Mouse (Mus musculus) liver, embryonic 16.5 days (tissue): ENCODE results near the gene C1qc. TPM values are rescaled to one million over a fixed set of nuclear protein-coding genes. Genes with fewer than 3 reads are reported as not detected.

Experiments used
- ATAC-seq: fragments of 200-750 bp; cut with Nextera tagmentation; 2 replicates; pipeline ENCODE4 v1.8.0; 2017; ENCODE audit warnings: low read depth, mild to moderate bottlenecking, moderate number of reproducible peaks, moderate library complexity
- H3K27ac ChIP-seq: fragments of 300-500 bp; sonication (generic); 2 replicates; pipeline ENCODE4 v1.5.1; 2014; ENCODE audit warnings: mild to moderate bottlenecking, low read length
- H3K27me3 ChIP-seq: fragments of 300-500 bp; sonication (generic); 2 replicates; pipeline ENCODE4 v1.6.1; 2014; ENCODE audit warnings: low read depth, low read length, mixed read lengths; ENCODE audit not compliant: control insufficient read depth, insufficient read depth
- H3K36me3 ChIP-seq: fragments of 300-500 bp; sonication (generic); 2 replicates; pipeline ENCODE4 v1.6.1; 2014; ENCODE audit warnings: mild to moderate bottlenecking; ENCODE audit not compliant: control insufficient read depth, insufficient read depth
- H3K4me1 ChIP-seq: fragments of 300-500 bp; sonication (generic); 2 replicates; pipeline ENCODE4 v1.6.1; 2014; ENCODE audit warnings: low read depth, low read length, mixed read lengths; ENCODE audit not compliant: control insufficient read depth
- H3K4me2 ChIP-seq: fragments of 300-500 bp; sonication (generic); 2 replicates; pipeline ENCODE4 v1.6.1; 2014; ENCODE audit warnings: low read depth, low read length, mixed read lengths
- H3K4me3 ChIP-seq: fragments of 300-500 bp; sonication (generic); 2 replicates; pipeline ENCODE4 v1.5.1; 2014; ENCODE audit warnings: low read depth, mild to moderate bottlenecking, low read length
- H3K9ac ChIP-seq: fragments of 300-500 bp; sonication (generic); 2 replicates; pipeline ENCODE4 v1.6.1; 2014; ENCODE audit warnings: low read depth, low read length
- H3K9me3 ChIP-seq: fragments of 300-500 bp; sonication (generic); replicated peaks from 2 replicates; pipeline ENCODE4 v1.6.1; 2016; ENCODE audit warnings: low read length; ENCODE audit not compliant: control insufficient read depth
- WGBS: fragments of 180-500 bp; shearing (Covaris S2); extraction: QIAGEN DNeasy Blood & Tissue Kit; methylation state at CpG from one replicate; pipeline ENCODE4 v1.1.7; 2014; ENCODE audit not compliant: insufficient replicate concordance; 5-methylcytosine and 5-hydroxymethylcytosine counted together
- polyA plus RNA-seq: library from polyadenylated mRNA; unstranded; fragments of >200 nt; fragmentation: Nextera tagmentation; extraction: Ambion mirVana; gene quantifications from 2 replicates; pipeline ENCODE4 v1.2.1, GENCODE M21; 2015

Gene C1qc
- 60.4 and 68.2 TPM in 2 replicates for polyA plus RNA-seq

- peaks cover 19% of the 10 kb centered on the region for H3K27me3 ChIP-seq
- H3K9me3 ChIP-seq, result no peaks in the 10 kb centered on the region
- no peak within 1 kb of the TSS for H3K27ac ChIP-seq
- no peaks in the 10 kb centered on the region for H3K4me1 ChIP-seq
- 18% methylated on average over 5 of the region's 5 CpGs for WGBS
- peak; percentile 37 for ATAC-seq
- no peak within 1 kb of the TSS for H3K4me2 ChIP-seq
- 0 out of 2 replicates have a peak within 1 kb of the TSS, but pooled peaks have one; percentile 7 for H3K4me3 ChIP-seq
- no peaks in the 10 kb centered on the region for H3K36me3 ChIP-seq
- H3K9ac ChIP-seq, result no peak within 1 kb of the TSS
Observed at GRCm38 (mm10) chr4:136892811-136893210, at the start of gene C1qc. TSS of gene C1qc (minus strand) at chr4:136893065.

- no peak for ATAC-seq
- Histone ChIP-seq H3K4me2 (no peak overlapping the region), H3K4me3 (no peak overlapping the region), H3K9ac (no peak overlapping the region), H3K27ac (no peak overlapping the region), H3K27me3 (peaks cover 9% of the 10 kb centered on the region), H3K4me1 (peaks cover 5% of the 10 kb centered on the region; the same call in 1 of the 2 replicates), H3K36me3 (no peaks in the 10 kb centered on the region), H3K9me3 (no peaks in the 10 kb centered on the region)
- WGBS, result 61% methylated on average over 5 of the region's 5 CpGs
Observed at GRCm38 (mm10) chr4:136937935-136938334, 45.1 kb upstream of the C1qc start.

GRCm38 (mm10) chr4:136937344-136937743 is 44.5 kb upstream of the C1qc start:
- H3K9me3 ChIP-seq, result no peaks in the 10 kb centered on the region
- WGBS, result 48% methylated on average over 4 of the region's 4 CpGs
- H3K9ac ChIP-seq, result no peak overlapping the region
- no peak overlapping the region for H3K27ac ChIP-seq
- H3K4me2 ChIP-seq, result no peak overlapping the region
- peaks cover 3% of the 10 kb centered on the region for H3K27me3 ChIP-seq
- no peak overlapping the region for H3K4me3 ChIP-seq
- no peaks in the 10 kb centered on the region for H3K36me3 ChIP-seq
- peaks cover 5% of the 10 kb centered on the region; the same call in 1 of the 2 replicates for H3K4me1 ChIP-seq
- ATAC-seq, result no peak

- H3K36me3 ChIP-seq, result no peaks in the 10 kb centered on the region
- H3K4me3 ChIP-seq, result no peak overlapping the region
- H3K4me2 ChIP-seq, result peak overlapping the region; percentile 24; the same call in 1 of the 2 replicates
- no peaks in the 10 kb centered on the region; the same call in none of the 2 replicates for H3K27me3 ChIP-seq
- H3K27ac ChIP-seq, result no peak overlapping the region
- WGBS, result 36% methylated on average over 18 of the region's 18 CpGs
- H3K4me1 ChIP-seq, result peaks cover 20% of the 10 kb centered on the region
- no peaks in the 10 kb centered on the region for H3K9me3 ChIP-seq
- peak; percentile 53 for ATAC-seq
- no peak overlapping the region for H3K9ac ChIP-seq
Observed at GRCm38 (mm10) chr4:136934746-136935613, 42.1 kb upstream of the C1qc start.

GRCm38 (mm10) chr4:136930474-136930873 is 37.6 kb upstream of the C1qc start:
- Histone ChIP-seq H3K27me3 (peaks cover 7% of the 10 kb centered on the region), H3K9ac (no peak overlapping the region), H3K4me1 (peaks cover 29% of the 10 kb centered on the region), H3K27ac (peak overlapping the region; percentile 69), H3K4me3 (no peak overlapping the region), H3K4me2 (peak overlapping the region; percentile 30; the same call in 1 of the 2 replicates), H3K36me3 (no peaks in the 10 kb centered on the region), H3K9me3 (no peaks in the 10 kb centered on the region)
- peak; percentile 94 for ATAC-seq
- WGBS, result 50% methylated on average over 8 of the region's 8 CpGs

GRCm38 (mm10) chr4:136928928-136929327 is 36.1 kb upstream of the C1qc start:
- ATAC-seq, result no peak
- no peak overlapping the region for H3K4me2 ChIP-seq
- no peaks in the 10 kb centered on the region for H3K36me3 ChIP-seq
- no peak overlapping the region for H3K4me3 ChIP-seq
- peaks cover 24% of the 10 kb centered on the region for H3K4me1 ChIP-seq
- H3K9me3 ChIP-seq, result no peaks in the 10 kb centered on the region
- H3K27ac ChIP-seq, result no peak overlapping the region
- WGBS, result 13% methylated on average over 5 of the region's 5 CpGs
- H3K27me3 ChIP-seq, result peaks cover 7% of the 10 kb centered on the region
- no peak overlapping the region for H3K9ac ChIP-seq

GRCm38 (mm10) chr4:136925804-136926203 is 32.9 kb upstream of the C1qc start:
- no peak overlapping the region for H3K9ac ChIP-seq
- no peak for ATAC-seq
- H3K27ac ChIP-seq, result no peak overlapping the region
- H3K27me3 ChIP-seq, result peaks cover 7% of the 10 kb centered on the region
- no peaks in the 10 kb centered on the region for H3K9me3 ChIP-seq
- no peaks in the 10 kb centered on the region for H3K36me3 ChIP-seq
- H3K4me3 ChIP-seq, result no peak overlapping the region
- no peak overlapping the region for H3K4me2 ChIP-seq
- peaks cover 17% of the 10 kb centered on the region for H3K4me1 ChIP-seq
- 25% methylated on average over 15 of the region's 15 CpGs for WGBS

GRCm38 (mm10) chr4:136924529-136924928 is 31.7 kb upstream of the C1qc start:
- Histone ChIP-seq H3K9me3 (no peaks in the 10 kb centered on the region), H3K4me2 (no peak overlapping the region), H3K9ac (no peak overlapping the region), H3K4me1 (peaks cover 5% of the 10 kb centered on the region), H3K27ac (no peak overlapping the region), H3K4me3 (no peak overlapping the region), H3K36me3 (no peaks in the 10 kb centered on the region), H3K27me3 (peaks cover 7% of the 10 kb centered on the region)
- no peak for ATAC-seq
- WGBS, result 5% methylated on average over 6 of the region's 6 CpGs

- 72% methylated on average over 3 of the region's 3 CpGs for WGBS
- ATAC-seq, result no peak
- no peaks in the 10 kb centered on the region for H3K4me1 ChIP-seq
- H3K27me3 ChIP-seq, result no peaks in the 10 kb centered on the region; the same call in 1 of the 2 replicates
- no peak overlapping the region for H3K4me3 ChIP-seq
- H3K27ac ChIP-seq, result no peak overlapping the region
- no peaks in the 10 kb centered on the region for H3K9me3 ChIP-seq
- H3K36me3 ChIP-seq, result no peaks in the 10 kb centered on the region
- no peak overlapping the region for H3K4me2 ChIP-seq
- H3K9ac ChIP-seq, result no peak overlapping the region
Observed at GRCm38 (mm10) chr4:136919526-136919925, 26.7 kb upstream of the C1qc start.
